Mouse (Mus musculus): ENCODE data around the gene Slc28a1. TPM values are rescaled to one million over a fixed set of nuclear protein-coding genes. Genes with fewer than 3 reads are reported as not detected.

Slc28a1 gene
- polyA plus RNA-seq, 1 experiment = 1.0 TPM

DNA sequence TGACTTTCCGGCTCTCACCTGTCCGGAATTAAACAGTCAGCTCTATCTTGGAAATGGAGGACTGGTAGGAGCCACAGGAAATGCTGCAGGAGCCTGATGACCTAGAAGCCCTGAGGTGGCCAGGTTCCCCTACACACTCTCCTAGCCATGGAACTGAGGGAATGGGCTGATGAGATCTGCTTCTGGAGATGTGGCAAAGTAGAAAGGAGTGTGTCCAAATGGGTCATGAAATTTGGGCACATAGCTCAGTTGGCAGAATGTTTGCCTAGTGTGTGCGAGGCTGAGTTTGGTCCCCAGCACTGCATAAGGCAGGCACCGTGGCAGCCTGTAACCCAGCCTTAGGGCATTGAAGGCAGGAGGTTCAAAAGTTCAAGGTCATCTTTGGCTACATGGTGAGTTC is 3.8 kb upstream of the Slc28a1 start:
- WGBS = 89% methylated on average over 4 of the region's 4 CpGs
- no peak for TF ChIP-seq CTCF (IDR thresholded peaks at IDR 0.05; ENCODE audit: control insufficient read depth, insufficient read depth, low read length)
- no peak for TF ChIP-seq POLR2A (IDR thresholded peaks at IDR 0.05; ENCODE audit: borderline replicate concordance, control insufficient read depth, low read depth, low read length)
- H3K4me1 ChIP-seq (ENCODE audit: control insufficient read depth, insufficient read depth, low read length) = no peaks in the 10 kb centered on the region
- no peak overlapping the region for H3K4me3 ChIP-seq (replicated peaks; ENCODE audit: control insufficient read depth, low read depth, low read length)
- H3K27ac ChIP-seq (ENCODE audit: control insufficient read depth, insufficient read depth, low read depth, low read length, poor library complexity) = no peak overlapping the region

DNA sequence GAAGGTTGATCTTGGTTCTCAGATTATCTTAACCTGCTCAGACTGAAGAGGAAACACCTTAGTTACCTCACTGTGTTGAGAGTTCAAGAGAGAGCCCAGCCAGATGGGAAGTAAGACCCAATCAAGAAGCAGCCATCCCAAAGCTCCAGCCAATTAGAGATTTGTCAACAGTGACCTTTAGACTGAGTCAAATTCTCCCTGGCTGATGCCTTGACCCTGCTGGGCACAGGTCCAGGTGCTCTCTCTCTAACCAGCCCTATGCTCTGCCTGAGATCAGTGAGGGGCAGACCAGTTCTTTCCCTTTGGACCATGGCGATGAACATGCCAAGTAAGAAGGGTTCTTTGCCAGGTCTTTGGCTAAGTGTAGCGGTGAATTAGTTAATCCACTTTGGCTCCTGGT is 2.9 kb upstream of the Slc28a1 start:
- TF ChIP-seq CTCF (IDR thresholded peaks at IDR 0.05; ENCODE audit: control insufficient read depth, insufficient read depth, low read length) = no peak
- TF ChIP-seq POLR2A (IDR thresholded peaks at IDR 0.05; ENCODE audit: borderline replicate concordance, control insufficient read depth, low read depth, low read length) = no peak
- Histone ChIP-seq H3K4me1 (ENCODE audit: control insufficient read depth, insufficient read depth, low read length) (no peaks in the 10 kb centered on the region), H3K27ac (ENCODE audit: control insufficient read depth, insufficient read depth, low read depth, low read length, poor library complexity) (no peak overlapping the region), H3K4me3 (replicated peaks; ENCODE audit: control insufficient read depth, low read depth, low read length) (no peak overlapping the region)
- 93% methylated on average over 2 of the region's 2 CpGs for WGBS

DNA sequence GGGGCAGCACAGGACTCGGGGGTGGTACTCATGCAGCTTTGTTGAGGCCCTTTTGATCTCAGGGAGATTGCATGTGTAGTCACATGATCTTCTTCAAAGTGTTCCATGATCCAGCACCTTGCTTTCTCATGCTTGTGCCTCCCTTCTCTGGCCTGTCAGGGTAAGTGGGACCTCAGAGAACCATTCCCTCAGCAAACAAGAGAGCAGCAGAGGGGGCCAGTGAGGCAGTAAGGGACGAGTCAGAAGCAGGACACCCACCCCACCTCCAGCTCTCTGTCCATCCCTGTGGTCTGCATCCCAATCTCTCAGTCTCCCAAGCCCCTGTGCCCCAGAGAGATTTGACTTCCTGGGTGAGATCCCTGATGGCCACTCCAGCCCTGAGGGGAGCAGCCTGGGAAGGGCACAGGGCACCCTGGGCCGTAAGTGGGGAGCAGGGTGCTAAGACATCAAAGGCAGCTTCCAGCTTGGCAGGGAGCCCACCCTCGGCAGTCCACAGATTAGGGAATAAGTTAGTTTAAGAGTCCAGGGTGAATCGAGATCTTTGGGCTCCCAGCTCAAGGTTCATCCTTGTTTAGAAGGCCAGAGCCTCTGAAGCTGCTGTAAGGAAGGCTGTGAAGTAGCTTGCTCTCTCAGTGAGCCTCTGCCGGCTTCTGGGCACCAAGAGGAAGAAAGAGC is 1.8 kb upstream of the Slc28a1 start:
- H3K27ac ChIP-seq (ENCODE audit: control insufficient read depth, insufficient read depth, low read depth, low read length, poor library complexity) = no peak overlapping the region
- H3K4me3 ChIP-seq (replicated peaks; ENCODE audit: control insufficient read depth, low read depth, low read length) = no peak overlapping the region
- TF ChIP-seq POLR2A (IDR thresholded peaks at IDR 0.05; ENCODE audit: borderline replicate concordance, control insufficient read depth, low read depth, low read length) = no peak
- no peak for TF ChIP-seq CTCF (IDR thresholded peaks at IDR 0.05; ENCODE audit: control insufficient read depth, insufficient read depth, low read length)
- 55% methylated on average over 6 of the region's 6 CpGs for WGBS
- H3K4me1 ChIP-seq (ENCODE audit: control insufficient read depth, insufficient read depth, low read length) = no peaks in the 10 kb centered on the region

DNA sequence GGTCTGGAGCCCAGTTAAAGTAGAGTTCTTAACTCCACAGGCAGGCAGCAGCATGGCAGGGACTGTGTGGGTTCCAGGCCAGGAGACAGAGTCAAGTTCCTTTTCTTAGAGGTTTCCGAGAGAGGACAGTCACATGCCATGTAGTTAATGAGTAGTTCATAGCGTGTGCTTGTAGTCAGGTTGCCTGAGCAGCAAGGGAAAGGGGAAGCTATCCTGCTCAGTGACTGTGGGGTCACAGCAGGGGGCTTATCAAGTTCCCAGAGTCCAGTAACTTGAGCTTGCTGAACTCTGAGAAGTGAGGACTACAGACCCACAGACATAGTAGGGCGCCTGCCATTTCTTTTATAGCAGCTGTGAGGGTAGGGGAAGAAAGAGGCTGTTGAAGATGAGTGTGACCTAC is 6.5 kb downstream of the Slc28a1 start:
- no peak overlapping the region for H3K27ac ChIP-seq (ENCODE audit: control insufficient read depth, insufficient read depth, low read depth, low read length, poor library complexity)
- H3K4me1 ChIP-seq (ENCODE audit: control insufficient read depth, insufficient read depth, low read length) = peaks cover 1% of the 10 kb centered on the region; the same call in 1 of the 2 replicates
- 38% methylated on average over 3 of the region's 3 CpGs for WGBS
- no peak for TF ChIP-seq CTCF (IDR thresholded peaks at IDR 0.05; ENCODE audit: control insufficient read depth, insufficient read depth, low read length)
- no peak for TF ChIP-seq POLR2A (IDR thresholded peaks at IDR 0.05; ENCODE audit: borderline replicate concordance, control insufficient read depth, low read depth, low read length)
- H3K4me3 ChIP-seq (replicated peaks; ENCODE audit: control insufficient read depth, low read depth, low read length) = no peak overlapping the region

DNA sequence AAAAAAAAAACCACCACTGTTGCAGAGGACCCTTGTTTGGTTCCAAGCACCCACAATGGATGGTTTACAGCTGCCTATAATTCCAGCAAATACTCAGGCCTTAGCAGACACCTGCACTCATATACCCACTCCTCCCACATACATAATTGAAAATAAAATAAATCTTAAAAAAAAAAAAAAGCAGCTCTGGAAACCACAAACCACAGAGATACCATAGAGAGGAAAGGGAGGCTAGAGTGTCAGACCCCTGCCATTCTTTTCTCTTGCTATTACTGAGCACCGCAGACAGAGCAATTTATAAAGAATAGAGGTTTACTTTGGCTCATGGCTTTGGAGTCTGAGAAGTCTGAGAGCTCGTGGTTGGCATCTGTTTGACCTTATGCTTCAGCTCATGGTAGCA is 8.2 kb downstream of the Slc28a1 start:
- Histone ChIP-seq H3K4me3 (replicated peaks; ENCODE audit: control insufficient read depth, low read depth, low read length) (no peak overlapping the region), H3K27ac (ENCODE audit: control insufficient read depth, insufficient read depth, low read depth, low read length, poor library complexity) (no peak overlapping the region), H3K4me1 (ENCODE audit: control insufficient read depth, insufficient read depth, low read length) (peaks cover 1% of the 10 kb centered on the region; the same call in 1 of the 2 replicates)
- TF ChIP-seq CTCF (IDR thresholded peaks at IDR 0.05; ENCODE audit: control insufficient read depth, insufficient read depth, low read length) = no peak
- WGBS = 48% methylated on average over 2 of the region's 2 CpGs

DNA sequence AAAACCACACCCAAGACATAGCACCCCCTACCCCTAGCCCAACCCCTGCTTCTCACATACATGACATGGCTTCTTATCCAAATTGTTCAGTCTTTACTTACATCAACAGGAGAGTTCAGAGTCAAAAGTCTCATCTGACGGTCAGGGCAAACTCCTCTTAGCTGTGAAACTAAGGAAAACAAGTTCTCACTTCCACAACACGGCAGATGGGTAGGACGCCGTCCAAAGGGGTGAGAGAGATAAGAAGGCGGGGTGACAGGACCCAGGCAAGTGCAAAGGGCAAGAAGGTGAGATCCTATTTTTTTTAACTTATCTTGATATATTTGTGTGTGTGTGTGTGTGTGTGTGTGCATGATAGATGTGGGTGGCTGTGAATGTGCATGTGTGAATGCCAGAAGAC is 9.0 kb downstream of the Slc28a1 start:
- peaks cover 1% of the 10 kb centered on the region; the same call in 1 of the 2 replicates for H3K4me1 ChIP-seq (ENCODE audit: control insufficient read depth, insufficient read depth, low read length)
- no peak overlapping the region for H3K27ac ChIP-seq (ENCODE audit: control insufficient read depth, insufficient read depth, low read depth, low read length, poor library complexity)
- WGBS = 72% methylated on average over 5 of the region's 5 CpGs
- no peak for TF ChIP-seq POLR2A (IDR thresholded peaks at IDR 0.05; ENCODE audit: borderline replicate concordance, control insufficient read depth, low read depth, low read length)
- TF ChIP-seq CTCF (IDR thresholded peaks at IDR 0.05; ENCODE audit: control insufficient read depth, insufficient read depth, low read length) = no peak
- no peak overlapping the region for H3K4me3 ChIP-seq (replicated peaks; ENCODE audit: control insufficient read depth, low read depth, low read length)

DNA sequence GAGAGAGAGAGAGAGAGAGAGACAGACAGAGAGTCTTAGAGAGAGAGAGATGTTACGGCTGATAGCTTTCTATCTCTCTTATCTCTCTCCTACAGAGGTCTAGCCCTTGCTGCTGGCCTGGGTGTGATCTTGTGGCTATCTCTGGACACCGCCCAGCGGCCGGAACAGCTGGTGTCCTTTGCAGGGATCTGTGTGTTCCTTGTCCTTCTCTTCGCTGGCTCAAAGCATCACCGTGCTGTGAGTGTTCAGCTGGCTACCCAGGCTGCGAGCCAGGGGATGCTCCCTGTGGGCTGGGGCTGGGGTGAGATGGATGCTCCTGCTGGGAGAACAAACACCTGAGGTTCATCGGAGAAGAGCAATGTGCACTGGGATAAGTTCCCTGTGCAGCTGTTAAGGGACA is 10.2 kb downstream of the Slc28a1 start:
- peak overlapping the region; percentile 30; the same call in 1 of the 2 replicates for H3K27ac ChIP-seq (ENCODE audit: control insufficient read depth, insufficient read depth, low read depth, low read length, poor library complexity)
- WGBS = 75% methylated on average over 8 of the region's 8 CpGs
- H3K4me3 ChIP-seq (replicated peaks; ENCODE audit: control insufficient read depth, low read depth, low read length) = peak overlapping the region; percentile 32
- no peak for TF ChIP-seq CTCF (IDR thresholded peaks at IDR 0.05; ENCODE audit: control insufficient read depth, insufficient read depth, low read length)
- no peak for TF ChIP-seq POLR2A (IDR thresholded peaks at IDR 0.05; ENCODE audit: borderline replicate concordance, control insufficient read depth, low read depth, low read length)
- H3K4me1 ChIP-seq (ENCODE audit: control insufficient read depth, insufficient read depth, low read length) = peaks cover 1% of the 10 kb centered on the region; the same call in 1 of the 2 replicates

DNA sequence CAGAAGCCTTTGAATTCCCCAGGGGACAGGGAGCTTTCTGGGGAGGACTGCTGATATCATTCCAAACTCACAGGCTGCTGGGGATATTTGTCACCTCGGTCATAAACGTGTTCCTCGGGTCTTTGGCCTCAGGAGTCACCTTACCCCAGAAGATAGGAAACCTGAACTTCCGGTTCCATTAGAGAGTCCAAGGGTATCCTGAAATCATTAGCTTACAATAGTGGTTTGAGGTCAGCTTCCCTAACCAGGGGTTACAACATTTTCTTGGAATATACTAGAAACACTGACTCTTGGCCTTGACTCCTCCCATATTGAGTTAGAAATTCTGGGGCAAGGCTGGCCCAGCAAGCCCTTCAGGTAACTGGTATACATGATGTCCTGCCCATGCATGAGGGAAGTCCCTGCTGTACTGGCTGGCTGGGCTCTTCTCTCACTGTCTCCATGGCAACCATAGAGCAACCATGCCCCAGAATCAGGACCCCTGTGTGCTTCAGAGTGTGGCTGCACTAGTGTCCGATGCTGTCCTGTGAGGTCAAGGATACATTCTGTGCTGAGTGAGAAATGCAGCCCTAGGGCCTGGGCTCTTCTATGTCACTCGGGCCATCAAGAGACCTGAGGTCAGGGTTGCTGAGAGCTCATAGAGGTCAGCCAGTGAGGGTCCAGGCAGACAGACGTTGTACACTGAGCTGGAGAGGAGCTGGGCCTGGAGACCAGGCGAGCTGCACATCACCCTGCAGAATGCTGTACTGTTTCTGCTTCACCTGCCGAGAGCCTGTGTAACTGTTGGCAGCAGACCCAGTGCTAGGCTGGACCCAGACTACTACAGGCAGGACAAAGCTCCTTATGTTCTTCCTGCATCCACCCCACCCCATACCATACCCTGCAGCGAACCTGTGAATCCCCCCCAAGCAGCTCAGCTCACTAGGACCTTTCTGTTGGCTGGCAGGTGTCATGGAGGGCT is 10.9 kb downstream of the Slc28a1 start:
- H3K4me3 ChIP-seq (replicated peaks; ENCODE audit: control insufficient read depth, low read depth, low read length) = no peak overlapping the region
- H3K4me1 ChIP-seq (ENCODE audit: control insufficient read depth, insufficient read depth, low read length) = peaks cover 1% of the 10 kb centered on the region; the same call in 1 of the 2 replicates
- WGBS = 81% methylated on average over 10 of the region's 10 CpGs
- H3K27ac ChIP-seq (ENCODE audit: control insufficient read depth, insufficient read depth, low read depth, low read length, poor library complexity) = no peak overlapping the region; the same call in 1 of the 2 replicates
- TF ChIP-seq POLR2A (IDR thresholded peaks at IDR 0.05; ENCODE audit: borderline replicate concordance, control insufficient read depth, low read depth, low read length) (no peak), CTCF (IDR thresholded peaks at IDR 0.05; ENCODE audit: control insufficient read depth, insufficient read depth, low read length) (no peak)
